Mouse (Mus musculus): ENCODE measurements around the gene Comt. TPM values are rescaled to one million over a fixed set of nuclear protein-coding genes. Genes with fewer than 3 reads are reported as not detected.

Comt gene
- total RNA-seq, 2 experiments from 2014 or later: 74.2 to 80.8 TPM

DNA sequence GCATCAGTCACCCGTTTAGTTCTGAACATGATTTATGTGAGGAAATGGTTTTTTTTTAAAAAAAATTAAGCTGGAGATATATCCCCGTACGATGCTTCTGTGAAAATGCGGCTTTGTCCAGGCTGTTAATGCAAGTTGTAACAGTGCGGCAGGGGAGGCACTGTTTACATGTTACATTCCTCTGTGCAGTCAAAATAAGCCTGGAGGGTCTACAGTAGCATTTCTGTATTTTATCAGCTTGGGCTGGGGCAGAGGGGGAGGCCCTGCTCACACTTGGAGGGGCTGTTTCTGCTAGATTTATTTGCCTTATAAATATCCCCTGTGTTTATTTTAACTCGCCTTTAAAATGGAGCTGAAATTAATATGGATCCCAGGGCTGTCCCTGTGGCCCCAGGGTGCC is 21.5 kb upstream of the Comt start:
- no peak for DNase-seq (ENCODE audit: low spot score in 2 of 2)
- intact Hi-C loops (cut with DNase I): loop anchor here (5.0 kb wide), 1 partner anchor 64 kb away; no protein-coding TSS in a partner anchor

DNA sequence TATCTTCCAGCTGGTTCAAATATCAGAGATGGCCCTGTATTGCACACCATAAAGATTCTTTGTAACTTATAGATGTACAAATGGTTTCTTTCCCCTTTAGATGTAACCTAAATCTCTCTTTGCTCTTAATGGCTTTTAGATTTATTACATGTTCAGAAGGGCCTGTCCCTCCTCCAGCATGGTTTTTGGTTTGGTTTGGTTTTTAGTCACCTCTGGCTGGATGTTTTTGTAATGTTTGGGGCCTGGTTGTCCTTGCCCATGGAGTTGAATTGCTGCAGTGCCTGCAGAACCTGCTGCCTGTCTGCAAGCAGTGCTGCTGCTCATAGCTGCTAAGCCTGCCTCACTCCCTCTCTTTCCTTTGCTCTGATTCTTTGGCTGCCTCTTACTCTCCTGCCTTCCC is 20.6 kb upstream of the Comt start:
- intact Hi-C loops (cut with DNase I): loop anchor here (5.0 kb wide), 1 partner anchor 65 kb away; no protein-coding TSS in a partner anchor
- no peak for DNase-seq (ENCODE audit: low spot score in 2 of 2)

GRCm38 (mm10) chr16:18443385-18443841 is 16.8 kb upstream of the Comt start:
- intact Hi-C loops (cut with DNase I): loop anchor here (1.0 kb wide), 1 partner anchor 174 kb away; no protein-coding TSS in a partner anchor
- peak; percentile 98 to 99 for DNase-seq (ENCODE audit: low spot score in 2 of 2)

- DNase-seq (ENCODE audit: low spot score in 2 of 2): no peak
- intact Hi-C loops (cut with DNase I): no loop called here
Observed at GRCm38 (mm10) chr16:18436128-18436527, 9.5 kb upstream of the Comt start.

DNA sequence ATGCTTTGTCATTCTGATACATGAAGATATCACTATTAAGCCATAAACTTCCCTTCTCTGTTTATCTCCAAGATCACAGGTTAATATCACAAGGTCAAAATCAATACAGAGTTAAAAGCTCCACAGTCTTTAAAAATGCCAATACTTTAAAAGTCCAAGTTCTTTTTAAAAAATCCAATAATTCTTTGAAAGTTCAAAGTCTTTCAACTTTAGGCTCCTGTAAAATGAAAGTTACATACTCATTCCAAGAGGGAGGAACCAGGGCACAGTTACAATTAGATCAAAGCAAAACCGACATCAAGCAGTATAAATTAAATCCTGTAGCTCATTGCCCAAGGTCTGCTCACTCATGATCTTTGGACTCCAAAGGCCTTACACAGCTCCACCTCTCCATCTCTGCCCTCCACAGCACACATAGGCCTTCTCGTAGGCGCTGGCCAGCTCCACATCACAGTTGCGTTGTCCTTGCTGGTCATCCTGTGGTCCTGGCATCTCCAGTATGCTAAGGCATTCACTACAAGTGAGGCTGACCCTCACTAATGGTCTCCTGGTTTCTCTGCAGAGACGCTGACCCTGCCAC is 6.8 kb upstream of the Comt start:
- intact Hi-C loops (cut with DNase I): no loop called here
- DNase-seq (ENCODE audit: low spot score in 2 of 2): no peak

- DNase-seq (ENCODE audit: low spot score in 2 of 2): no peak
- intact Hi-C loops (cut with DNase I): no loop called here
Observed at GRCm38 (mm10) chr16:18430641-18431212, 4.1 kb upstream of the Comt start.

DNA sequence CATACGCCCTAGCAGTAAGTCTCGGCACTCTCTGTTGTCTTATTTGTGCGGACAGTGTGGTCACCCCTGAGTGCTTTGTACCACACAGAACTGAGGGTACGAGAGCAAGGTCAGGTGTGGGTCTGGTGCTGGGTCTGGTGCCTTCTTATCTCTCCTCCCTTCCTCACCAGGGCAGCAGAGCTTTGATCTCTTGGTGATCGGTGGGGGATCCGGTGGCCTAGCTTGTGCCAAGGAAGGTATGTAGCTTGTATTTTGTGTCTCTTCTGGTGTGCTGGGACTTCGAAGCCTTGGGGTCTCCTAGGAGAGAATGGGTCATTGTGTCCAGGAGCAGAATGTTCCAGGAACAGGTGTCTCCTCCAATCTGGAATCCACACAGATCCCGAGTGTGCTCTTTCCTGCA is 3.0 kb upstream of the Comt start:
- no peak for DNase-seq (ENCODE audit: low spot score in 2 of 2)
- intact Hi-C loops (cut with DNase I): loop anchor here (5.0 kb wide), 1 partner anchor 82 kb away; the partner anchor contains the start of genes Arvcf and Tango2

- no peak for DNase-seq (ENCODE audit: low spot score in 2 of 2)
- intact Hi-C loops (cut with DNase I): loop anchor here (5.0 kb wide), 1 partner anchor 81 kb away; the partner anchor contains the start of genes Arvcf and Tango2
Observed at GRCm38 (mm10) chr16:18428516-18429042, 1.9 kb upstream of the Comt start.

DNA sequence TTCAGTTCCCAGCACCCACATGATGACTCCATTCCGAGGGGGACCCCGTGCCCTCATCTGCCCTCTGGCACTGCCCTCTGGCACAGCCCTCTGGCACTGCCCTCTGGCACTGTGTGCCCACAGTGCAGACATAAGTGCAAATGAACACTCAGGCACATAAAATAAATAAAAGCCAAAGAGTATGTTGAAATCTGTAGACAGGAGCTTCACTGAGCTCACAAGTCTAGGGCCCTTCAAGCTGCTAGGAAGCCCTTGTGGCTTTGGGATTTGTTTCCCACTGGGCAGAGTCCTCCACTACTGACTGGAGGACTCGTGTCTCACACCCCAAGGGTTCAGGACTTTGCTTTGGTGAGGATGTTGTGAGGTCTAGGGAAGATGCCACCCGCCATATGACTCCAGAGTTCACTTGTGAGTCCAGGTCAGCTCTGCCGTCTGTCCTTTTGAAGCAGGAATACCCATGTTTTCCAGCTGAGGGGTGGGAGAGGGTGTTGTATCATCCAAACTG is 1.4 kb upstream of the Comt start:
- intact Hi-C loops (cut with DNase I): loop anchor here (5.0 kb wide), 1 partner anchor 81 kb away; the partner anchor contains the start of genes Arvcf and Tango2
- DNase-seq (ENCODE audit: low spot score in 2 of 2): no peak

GRCm38 (mm10) chr16:18426215-18426791 is 349 bp downstream of the Comt start, which contains the start of gene Txnrd2:
Gene Txnrd2 (plus strand): TSS chr16:18426384.
- intact Hi-C loops (cut with DNase I): loop anchor here (5.0 kb wide), 1 partner anchor 79 kb away; the partner anchor contains the start of genes Arvcf and Tango2

GRCm38 (mm10) chr16:18425475-18426214 is 1.0 kb downstream of the Comt start:
- DNase-seq (ENCODE audit: low spot score in 2 of 2): no peak
- intact Hi-C loops (cut with DNase I): loop anchor here (5.0 kb wide), 1 partner anchor 78 kb away; the partner anchor contains the start of genes Arvcf and Tango2

More at GRCm38 (mm10) chr16:18426215-18426791, 349 bp downstream of the Comt start, which contains the start of gene Txnrd2:
- peak; percentile 72 to 87 for DNase-seq (ENCODE audit: low spot score in 2 of 2)

GRCm38 (mm10) chr16:18424364-18425045 is 2.1 kb downstream of the Comt start:
- intact Hi-C loops (cut with DNase I): loop anchor here (5.0 kb wide), 1 partner anchor 77 kb away; the partner anchor contains the start of genes Arvcf and Tango2

GRCm38 (mm10) chr16:18423915-18424265 is 2.8 kb downstream of the Comt start:
- DNase-seq (ENCODE audit: low spot score in 2 of 2): no peak
- intact Hi-C loops (cut with DNase I): no loop called here

More at GRCm38 (mm10) chr16:18424364-18425045, 2.1 kb downstream of the Comt start:
- no peak for DNase-seq (ENCODE audit: low spot score in 2 of 2)

DNA sequence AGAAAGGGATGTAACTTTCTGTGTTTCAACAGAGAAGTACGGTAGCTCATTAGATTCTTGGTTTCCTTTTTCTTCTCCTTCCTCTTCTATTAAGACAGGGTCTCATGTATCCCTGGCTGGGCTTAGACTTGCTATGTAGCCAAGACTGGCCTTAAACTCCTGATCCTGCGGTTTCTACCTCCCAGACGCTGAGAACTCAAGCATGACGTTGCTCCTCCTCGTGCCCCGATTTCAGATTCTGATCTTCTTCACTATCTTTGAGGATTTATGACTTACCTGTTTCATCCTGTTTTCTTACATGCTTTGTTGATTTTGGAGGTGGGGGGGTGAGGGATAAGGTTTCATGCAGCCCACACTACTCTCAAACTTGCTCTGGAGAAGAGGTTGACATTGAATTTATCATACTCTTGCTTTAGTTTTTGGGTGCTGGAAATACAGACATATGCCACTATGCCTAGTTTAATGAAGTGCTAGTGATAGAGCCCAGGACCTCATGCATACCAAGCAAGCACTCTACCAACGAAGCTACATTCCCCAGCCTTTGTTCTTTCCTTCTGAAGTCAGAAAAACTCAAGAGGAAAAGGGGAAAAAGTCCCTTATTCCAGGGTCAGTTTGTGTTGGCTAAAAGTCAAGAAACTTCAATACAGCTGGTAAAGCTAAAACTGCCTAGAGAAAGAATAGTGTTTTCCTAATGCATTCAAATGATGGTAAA is 3.3 kb downstream of the Comt start:
- DNase-seq (ENCODE audit: low spot score in 2 of 2): no peak
- intact Hi-C loops (cut with DNase I): no loop called here

DNA sequence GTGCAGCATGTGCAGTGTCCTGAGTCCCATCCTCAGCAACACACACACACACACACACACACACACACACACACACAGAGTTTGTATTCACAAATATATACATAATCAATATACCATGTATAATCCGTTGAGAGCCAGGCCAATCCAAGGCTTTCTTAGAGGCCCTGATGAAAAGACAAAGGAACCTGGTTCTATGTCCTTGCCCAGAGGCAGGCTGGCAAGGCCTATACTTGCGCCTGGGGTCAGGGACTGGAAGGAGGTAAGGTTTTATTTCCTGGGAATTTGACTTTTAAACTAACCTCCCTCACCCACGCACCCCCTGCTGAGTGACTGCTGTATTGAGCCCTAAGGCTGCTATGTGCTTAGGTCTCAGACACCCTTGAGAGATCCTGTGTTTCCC is 6.1 kb downstream of the Comt start:
- no peak for DNase-seq (ENCODE audit: low spot score in 2 of 2)
- intact Hi-C loops (cut with DNase I): no loop called here

GRCm38 (mm10) chr16:18419603-18420026 is 7.0 kb downstream of the Comt start:
- DNase-seq (ENCODE audit: low spot score in 2 of 2): no peak
- intact Hi-C loops (cut with DNase I): no loop called here

GRCm38 (mm10) chr16:18418756-18419602 is 7.7 kb downstream of the Comt start:
- intact Hi-C loops (cut with DNase I): no loop called here

More at GRCm38 (mm10) chr16:18418756-18419602, 7.7 kb downstream of the Comt start:
- no peak for DNase-seq (ENCODE audit: low spot score in 2 of 2)
